Mouse (Mus musculus) kidney, postnatal 25 days (tissue): ENCODE measurements at regions not wholly inside any gene's neighbourhood (a gene's known extent, or its start where the extent isn't known, plus 50 kb on each side); places are given as distances from the start of the nearest gene placed in this dataset.
A peak's percentile ranks its signal among the peaks of the same experiment; 100 is the strongest.
"Not testable (repeated sequence)": the region's sequence is repeated elsewhere in the genome, so short reads cannot be mapped to it uniquely, and the experiment has no call there.

Experiments used
- DNase-seq, 2 experiments: peaks; one replicate each; pipeline ENCODE4 v3.0.0; 2021; ENCODE audit warnings: mixed read lengths in 2 of 2

DNA sequence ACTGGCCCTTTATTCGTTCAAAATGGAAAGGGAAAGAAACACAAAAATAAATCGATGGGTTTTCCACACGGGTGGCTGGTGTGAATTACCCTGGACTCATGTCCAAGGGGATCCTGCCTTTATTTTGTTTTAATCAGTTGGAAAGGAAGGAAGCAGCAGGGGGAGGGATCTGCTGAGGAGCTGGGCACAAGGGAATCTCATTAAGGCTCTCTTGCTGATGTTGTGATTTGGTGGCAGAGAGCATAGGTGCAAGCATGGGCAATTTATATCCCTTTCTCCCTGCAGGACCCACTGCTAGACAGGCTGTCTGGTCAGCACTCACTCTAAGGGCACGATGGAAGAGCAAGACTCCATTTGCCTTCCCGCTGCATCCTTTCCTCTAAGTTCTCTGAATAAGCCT, 469.2 kb downstream of the Epha7 start:
- DNase-seq = no peak

DNA sequence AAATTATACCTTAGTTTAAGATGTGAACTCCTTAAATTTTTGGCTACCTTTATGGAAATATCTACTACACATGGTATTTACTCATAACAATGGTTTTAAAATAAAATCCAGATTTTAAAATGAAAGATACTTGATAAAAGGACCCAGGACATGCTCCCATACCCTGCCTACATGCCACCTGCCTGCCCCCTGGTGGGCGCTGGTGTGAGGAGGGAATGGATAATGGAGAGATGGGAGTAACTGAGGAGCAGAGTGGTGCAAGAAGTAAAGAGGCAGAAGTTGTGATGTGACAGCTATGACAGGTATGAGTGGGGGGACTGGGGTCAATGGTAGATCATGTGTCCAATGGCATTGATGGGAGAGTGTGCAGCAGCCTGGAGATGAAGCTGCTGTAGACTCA, 488.4 kb downstream of the Epha7 start:
- DNase-seq = peak in 1 of 2 experiments; percentile 10

DNA sequence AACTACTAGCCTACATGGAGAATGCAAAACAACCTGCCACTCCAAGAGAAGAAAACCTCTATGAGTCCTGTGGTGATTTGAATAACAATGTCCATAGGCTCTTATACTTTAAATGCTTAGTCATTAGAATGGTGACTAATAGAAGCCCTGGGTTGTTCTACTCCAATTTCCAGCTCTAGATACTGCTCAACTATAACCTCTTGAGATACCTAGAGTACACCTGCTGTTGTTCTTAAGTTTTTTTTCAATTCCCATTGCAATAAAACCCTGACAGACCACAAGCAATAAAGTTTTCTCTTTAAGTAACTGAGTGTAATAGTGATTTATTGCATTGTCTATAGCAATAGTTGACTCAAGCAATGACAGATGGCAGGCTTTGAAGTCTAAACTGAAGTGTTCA, 491.0 kb downstream of the Epha7 start:
- DNase-seq = no peak

DNA sequence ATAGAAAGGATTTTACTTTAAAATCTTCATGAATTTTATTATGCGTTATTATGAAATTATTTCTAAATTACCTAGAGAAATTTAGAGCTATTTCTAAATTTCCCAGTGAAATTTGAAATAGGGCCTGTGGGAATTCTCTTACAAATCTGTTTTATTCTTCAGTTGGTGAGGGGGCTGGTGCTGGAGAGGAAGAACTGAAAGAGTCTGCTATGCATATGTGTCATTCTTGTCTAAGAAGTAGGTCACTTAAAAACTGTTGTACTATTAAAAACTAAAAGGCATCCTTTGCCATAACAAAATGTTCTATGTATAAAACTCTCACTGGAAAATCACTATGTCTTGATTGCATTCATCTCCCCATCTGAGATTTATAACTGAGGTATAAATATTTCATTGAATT, 494.3 kb downstream of the Epha7 start:
- DNase-seq = no peak

DNA sequence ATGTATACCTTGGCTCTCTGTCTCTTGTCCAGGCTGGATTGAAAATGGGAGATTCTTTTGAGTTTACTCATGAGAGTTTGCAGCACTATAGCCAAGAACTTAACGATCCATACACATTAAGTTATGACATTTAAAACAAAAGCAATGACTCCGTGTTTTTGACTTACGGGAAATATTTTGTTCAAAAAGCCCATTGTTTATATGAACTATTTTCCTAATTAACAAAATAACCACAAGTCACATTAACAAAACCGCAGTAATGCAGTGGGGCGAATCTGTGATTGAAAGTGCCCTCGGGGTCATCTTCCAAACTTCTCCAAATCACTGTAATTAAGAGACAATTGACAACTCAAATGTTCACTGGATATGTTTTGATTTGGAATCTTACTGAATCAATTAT, 511.0 kb downstream of the Epha7 start:
- no peak for DNase-seq

DNA sequence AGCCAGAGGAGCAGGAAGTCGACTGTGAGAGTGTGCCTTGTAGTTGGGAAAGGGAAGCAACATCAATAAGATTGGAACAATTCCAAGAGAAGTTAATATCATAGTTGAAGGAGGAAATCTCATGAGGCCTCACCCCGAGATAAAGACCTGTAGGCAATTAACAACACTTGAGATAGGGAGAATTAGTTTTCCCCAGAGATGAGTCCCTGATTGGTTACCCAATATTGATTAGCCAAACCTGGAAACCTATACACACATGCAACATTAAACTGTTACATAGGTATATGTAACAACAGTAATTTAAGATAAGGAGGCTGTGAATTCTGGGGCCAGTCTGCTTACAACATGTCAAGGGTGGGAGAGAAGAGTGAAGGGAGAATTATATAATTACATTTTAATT, 516.2 kb downstream of the Epha7 start:
- DNase-seq = no peak

DNA sequence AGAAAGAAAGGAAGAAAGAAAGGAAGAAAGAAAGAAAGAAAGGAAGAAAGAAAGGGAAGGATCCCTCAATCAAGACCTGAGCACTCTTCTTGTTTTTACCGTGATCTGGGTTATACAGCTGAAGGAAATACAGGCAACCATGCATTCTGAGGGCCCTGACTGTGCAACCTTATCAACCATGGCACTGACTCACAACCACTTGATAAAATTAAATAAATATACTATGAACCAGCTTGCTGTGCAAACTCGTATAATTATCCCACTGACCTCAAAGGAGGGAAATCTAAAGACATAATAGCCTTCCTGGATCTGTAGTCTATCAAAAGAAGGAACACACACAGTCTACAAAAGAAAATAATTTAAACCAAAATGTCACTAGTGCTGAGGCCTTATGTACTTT, 518.8 kb downstream of the Epha7 start:
- DNase-seq = no peak

DNA sequence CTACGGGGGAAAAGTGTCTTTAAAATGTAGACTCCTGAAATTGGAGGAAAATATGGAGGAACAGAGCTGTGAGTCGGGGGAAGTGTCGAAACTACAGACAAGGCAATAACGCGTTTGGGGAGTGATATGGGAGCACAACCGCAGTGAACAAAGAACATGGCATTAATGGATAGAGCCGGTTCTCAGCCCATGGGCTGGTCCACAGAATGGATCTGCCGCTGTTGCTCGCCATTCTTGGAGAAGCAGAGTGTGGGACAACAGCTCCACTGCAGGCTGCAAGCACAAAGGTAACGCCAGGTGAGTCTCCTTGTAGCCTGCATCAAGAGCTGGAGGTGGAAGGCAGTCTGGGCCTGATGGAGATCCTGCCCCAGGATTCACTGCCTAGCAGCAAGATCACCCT, 524.3 kb downstream of the Epha7 start:
- no peak for DNase-seq

DNA sequence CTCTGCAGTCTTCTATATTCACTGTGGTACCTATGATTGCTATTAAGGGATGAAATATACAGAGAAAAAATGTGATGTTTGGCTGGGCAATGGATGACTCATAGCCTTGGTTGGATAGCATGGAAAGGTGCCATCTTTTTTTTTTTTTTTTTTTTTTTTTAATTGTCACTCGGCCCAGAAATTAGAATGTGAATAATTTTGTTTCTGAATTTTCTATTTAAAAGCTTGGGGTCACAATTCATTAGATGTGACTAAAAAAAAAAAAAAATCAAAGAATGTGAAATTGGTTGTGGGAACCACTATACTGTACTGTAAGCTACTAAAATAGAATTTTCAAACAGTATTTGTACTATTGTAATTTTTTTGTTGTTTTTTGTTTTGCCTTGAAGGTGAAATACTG, 549.3 kb downstream of the Epha7 start:
- DNase-seq = no peak

DNA sequence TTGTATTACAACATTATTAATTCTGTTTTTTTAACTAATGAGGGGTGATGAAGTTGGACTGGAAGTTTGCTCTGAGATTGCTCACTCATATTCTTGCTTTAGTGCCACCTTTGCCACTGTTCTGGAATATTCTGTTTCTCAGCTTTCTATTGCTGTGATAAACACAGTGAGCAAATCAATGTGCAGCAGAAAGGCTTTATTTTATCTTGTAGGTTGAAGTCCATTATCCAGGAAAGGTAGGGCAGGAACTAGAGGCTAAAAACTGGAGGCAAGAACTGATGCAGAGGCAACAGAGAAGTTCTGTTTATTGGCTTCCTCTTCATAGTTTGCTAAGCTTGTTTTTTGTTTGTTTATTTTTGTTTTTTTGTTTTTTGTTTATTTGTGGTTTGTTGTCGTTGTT, 576.4 kb downstream of the Epha7 start:
- no peak for DNase-seq

DNA sequence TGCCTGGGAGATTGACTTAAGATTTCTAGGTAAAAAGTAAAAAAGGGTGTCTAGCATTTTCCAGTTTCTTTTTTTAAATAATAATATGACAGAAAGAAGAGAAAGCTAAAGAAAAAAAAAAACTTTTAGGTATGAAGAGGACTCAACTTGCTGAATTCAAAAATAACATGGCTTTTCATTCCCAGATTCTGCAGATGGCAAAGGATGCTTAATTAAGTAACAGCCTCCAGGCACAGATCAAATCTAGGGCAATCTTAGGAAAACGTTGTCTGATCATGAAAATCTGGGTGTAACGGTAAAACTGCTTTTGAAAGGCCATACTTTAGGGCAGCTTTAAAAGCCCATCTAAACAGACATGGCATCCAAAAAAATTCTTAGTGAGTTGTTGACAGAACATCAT, 577.4 kb downstream of the Epha7 start:
- DNase-seq = no peak

DNA sequence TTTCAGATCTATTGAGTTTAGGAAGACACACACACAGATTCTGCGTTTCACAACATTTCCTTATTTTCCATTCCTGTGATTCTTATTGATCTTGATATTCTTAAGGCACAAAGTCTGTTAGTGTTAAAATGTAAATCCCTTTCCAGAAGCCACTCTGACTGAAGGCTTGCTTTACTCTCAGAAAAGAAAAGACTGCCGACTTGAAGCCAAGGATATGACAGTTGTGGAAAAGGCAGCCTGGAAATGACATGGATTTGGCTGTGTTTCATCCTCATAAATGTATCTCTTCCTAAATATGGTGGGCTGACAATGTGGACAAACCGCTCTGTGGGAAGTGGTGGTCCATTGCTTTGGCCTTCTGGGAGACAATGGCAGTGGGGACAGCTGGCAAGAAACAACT, 589.2 kb downstream of the Epha7 start:
- DNase-seq = no peak

DNA sequence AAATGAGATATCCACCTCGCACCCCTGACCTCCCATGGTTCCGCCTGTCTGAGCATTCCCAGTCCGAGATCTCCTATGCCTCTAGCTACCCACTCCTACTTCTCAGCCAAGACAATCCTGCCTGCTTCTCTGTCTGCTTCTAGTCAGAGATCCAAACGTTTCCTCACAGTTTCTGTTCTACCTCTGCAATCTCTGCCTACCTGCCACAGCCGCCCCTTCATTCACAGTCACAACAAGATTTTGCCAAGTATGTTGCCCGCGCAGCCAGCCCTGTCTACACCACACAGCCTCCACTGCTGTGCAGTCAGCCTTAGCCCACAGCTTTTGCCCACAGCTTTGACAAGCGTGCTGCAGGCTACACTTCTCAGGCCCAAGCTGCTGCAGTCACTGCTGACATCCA, 601.7 kb downstream of the Epha7 start:
- no peak for DNase-seq

DNA sequence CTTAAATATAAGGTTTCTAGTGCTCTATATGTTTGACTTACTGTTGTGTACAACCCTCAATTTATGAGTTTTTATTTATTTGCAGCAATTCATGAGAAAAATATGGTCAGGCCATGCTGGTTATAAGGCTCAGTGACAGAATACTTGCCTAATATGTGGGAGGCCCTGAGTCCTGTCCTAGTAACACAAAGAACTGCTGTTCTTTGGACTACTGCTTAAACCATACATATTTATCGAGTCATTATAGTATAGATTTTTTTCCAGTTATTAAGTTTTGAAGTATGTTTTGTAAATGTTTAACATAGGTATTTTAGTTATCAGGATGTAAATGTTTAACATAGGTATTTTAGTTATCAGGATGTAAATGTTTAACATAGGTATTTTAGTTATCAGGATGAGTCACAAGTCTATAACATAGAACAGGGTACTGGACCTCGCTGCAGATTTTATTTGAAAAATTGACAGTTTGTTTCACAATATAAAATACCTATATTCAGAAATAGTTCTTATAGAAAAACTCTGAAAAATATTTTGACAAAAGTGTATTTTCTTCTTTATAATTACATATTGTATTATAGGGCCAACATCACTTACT, 607.4 kb downstream of the Epha7 start:
- no peak for DNase-seq

DNA sequence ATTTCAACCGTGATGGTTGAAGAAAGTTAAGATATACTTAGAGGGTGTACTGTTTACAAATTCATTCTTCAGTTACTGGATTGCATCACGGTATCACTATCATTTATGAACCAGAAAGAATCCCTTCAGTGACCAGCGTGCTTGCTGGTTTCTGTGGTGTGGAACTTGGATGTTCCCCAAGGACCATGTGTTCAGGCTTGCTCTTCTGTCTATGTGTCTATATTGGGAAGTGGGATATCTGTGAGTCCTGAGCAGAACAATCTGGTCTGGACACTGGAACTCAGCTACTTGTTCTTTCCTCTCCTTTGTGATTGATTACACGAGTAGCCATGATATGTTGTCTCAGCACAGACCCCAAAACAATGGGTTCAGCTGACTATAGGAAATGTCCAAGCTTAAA, 618.6 kb downstream of the Epha7 start:
- DNase-seq = not testable (repeated sequence)

DNA sequence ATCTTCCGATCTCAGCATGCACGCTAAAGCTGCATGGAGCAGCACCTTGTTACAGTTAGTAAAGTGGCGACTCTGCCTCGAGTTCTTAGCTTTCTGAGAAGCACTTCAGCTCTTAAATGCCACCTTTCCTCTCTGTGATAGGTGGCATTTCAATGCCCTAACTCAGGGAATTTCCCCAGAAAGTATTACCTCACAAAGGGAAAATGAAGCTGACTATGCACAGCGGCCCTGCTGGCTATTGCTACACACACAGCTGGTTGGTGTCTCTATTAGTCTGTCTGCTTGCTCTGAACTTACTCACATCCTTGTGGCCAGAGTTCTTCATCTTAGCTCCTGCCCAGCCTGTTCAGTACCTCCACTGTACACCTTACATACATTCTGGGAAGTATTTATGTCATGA, 650.4 kb downstream of the Epha7 start:
- no peak for DNase-seq

DNA sequence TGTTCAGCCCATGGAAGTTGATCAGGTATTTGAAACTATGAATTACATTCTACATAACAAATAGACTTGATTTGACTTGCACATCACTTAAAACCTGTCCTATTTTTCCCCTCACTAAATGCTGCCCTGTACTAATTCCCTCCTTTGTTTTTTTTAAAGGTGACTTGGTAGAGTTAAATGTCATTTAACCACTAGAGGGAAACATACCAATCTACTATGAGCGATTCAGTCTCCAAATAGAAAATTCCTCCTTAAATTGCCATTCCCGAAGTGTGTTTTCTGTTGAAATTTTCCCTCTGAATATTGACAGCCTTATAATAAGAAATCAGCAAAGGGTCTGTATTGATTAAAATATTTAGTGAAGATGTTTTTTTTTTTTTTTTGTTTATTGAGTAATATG, 653.4 kb downstream of the Epha7 start:
- no peak for DNase-seq

DNA sequence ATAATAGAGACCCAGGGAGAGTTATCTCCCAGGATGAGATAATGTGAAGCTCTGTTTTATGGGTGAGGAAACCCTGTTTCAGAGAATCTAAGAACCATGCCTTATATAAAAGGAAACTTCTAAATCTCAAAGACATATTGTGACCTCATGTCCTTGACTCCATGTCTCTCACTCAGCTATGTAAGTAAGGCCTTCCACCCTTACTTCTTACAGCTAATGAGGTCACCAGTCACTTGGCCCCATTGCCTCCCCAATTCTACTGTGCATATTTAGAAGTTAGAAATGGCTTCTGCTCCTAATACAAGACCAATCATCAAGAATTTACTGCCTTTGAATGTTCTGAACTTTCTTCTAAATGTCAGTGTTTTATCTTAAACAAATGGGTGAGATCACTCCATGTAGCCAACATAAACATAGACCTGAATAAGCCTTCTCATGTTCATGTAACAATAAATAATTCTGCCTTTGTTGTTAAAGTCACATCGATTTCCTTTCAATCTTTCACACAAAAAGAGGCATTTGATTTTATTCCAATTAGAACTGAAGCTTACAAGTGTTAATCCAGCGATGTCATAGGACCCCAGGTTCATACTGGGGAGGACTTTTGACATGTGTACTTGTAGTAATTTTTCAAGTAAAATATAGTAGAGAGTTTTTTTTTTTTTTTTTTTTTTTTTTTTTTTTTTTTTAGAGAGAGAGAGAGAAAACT, 667.6 kb downstream of the Epha7 start:
- DNase-seq = no peak

DNA sequence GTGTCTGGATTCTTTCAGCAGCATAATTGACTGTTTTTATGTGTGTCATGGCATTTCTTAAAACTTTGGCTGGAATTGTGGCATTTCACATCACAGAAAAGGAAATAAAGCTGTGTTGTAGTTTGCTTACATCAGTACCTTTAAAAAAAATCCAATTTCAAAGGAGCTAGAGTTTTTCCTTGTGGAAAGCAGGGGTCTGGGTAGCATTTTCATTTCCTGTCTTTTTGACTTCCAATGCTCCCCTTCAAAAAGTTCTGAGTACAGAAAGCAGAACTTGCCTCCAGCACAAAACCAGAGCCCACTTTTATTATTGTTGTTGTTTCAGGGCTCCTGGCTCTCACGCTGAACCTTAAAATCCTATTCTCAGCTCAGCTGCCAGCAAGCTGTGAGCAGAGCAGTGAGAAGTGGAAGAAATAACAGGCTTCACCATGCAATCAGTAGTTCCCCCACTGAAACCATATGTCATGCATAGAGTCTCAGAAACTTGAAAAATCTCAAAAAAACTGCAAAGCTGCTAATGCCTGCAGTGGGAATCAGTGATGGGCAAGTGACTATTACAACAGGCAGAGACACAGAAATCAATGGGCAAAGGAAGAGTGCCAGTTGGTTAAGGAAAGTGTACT, 668.3 kb downstream of the Epha7 start:
- DNase-seq = no peak

DNA sequence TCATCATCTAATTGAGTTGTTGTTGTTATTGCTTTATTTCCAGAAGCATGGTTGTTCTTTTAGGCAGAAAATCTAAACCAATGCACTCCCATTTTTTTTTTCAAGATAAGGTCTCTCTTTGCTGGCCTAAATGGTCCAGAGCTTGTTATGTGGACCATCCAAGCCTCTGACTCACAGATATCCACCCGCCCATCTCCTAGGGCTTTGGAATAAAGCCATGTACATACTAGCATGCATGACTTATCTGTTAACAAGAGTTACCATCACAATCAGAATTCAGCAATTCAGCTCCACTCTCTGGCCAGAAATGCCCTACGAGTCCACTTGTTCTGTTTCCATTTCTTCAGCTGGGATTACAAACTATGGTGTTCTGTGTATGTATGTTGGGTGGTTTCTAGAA, 669.5 kb downstream of the Epha7 start:
- DNase-seq = no peak

DNA sequence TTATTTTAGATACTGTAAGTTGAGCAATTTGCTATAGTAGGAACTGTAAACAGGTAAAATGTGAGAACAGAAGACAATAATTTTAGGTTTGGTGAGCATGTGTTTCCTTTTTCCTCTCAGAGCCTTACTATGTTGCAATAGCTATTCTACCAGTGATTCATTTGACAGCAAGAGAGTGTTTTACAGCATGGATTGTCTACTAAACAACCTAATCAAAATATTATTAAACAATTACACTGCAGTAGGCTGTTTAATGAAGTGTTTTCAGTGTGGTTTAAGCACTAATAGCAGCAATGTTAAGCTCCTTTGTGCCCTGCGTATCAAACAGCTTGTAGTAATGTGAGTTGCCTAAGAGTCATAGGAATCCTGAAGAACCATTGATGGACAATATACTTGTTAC, 687.9 kb downstream of the Epha7 start:
- DNase-seq = no peak

DNA sequence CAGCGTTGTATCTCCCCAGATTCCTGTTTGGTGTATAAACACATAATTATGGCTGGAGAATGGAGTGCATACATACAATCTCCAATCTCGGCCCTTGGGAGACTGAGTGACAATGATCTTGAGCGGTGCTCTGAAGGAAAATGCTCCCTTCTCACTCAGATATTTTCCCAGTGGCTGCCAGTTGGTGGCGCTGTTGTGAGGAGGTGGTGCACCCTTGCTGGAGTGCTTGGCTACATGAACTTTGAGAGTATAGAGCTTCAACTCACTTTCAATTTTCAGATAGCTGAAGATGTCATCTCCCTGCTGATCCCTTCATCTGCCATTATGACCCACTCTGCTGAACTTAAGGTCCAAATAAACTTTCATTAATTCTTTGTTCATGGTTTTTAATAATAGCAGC, 712.1 kb downstream of the Epha7 start:
- DNase-seq = no peak

DNA sequence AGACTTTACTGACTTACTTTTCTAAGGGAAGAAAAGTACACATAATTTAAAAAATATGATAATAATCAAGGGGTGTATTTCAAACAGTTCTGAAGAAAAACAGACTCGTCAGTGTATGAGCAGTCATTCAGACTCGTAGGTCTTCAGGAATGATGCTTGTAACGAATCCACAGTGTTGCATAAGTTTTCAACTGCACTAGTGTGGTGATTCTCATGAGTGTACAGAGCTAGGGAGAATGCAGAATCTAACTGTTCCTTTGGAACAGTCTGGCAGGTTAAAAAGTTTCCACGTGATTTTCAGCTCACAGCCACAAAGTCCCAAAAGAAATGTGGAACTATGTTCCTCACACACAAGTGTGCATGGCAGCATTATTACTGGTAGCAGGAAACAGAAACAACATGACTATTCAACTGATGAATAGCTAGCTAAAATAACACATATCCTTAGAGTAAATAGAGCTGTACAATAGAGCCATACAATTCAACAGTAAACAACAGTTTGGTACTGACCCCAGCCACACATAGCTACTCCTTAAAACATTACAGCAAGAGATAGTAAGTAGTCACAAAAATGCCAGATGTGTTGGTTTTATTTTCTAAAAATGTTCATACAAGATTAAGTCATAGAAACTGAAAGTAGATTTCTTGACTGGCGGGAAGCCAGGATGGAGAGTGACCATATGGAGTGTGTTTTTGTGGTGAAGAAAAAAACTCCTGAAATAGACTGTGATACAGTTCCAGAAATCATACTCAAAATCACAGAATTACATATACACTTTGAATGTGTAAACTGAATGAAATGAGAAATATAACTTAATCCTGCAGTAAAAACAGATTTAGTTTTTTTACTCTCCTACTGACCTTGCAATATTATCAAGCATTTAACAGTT, 713.1 kb downstream of the Epha7 start:
- DNase-seq = no peak
